Mouse (Mus musculus): Measurements from ENCODE around the gene Dio2. TPM values are rescaled to one million over a fixed set of nuclear protein-coding genes. Genes with fewer than 3 reads are reported as not detected.

Dio2 gene
- polyA plus RNA-seq (2015; fragmentation: Nextera tagmentation; extraction: Ambion mirVana) = 1.4 and 1.5 TPM in 2 replicates

GRCm38 (mm10) chr12:90738388-90739223 is at the start of gene Dio2:
Dio2 (minus strand) TSS chr12:90738438.
- H3K4me1 ChIP-seq (replicated peaks; ENCODE audit: control insufficient read depth, insufficient read depth, low read length) = peaks cover 13% of the 10 kb centered on the region
- no peak within 1 kb of the TSS for H3K27ac ChIP-seq (ENCODE audit: low read length)
- H3K9ac ChIP-seq (replicated peaks; ENCODE audit: low read depth, low read length) = no peak within 1 kb of the TSS
- peak within 1 kb of the TSS; percentile 47 for H3K4me2 ChIP-seq (ENCODE audit: low read length)
- 10% methylated on average over 10 of the region's 10 CpGs for WGBS
- peak within 1 kb of the TSS; percentile 27 for H3K4me3 ChIP-seq (replicated peaks; ENCODE audit: low read length)
- no peaks in the 10 kb centered on the region for H3K27me3 ChIP-seq (replicated peaks; ENCODE audit: control insufficient read depth, insufficient read depth, low read length)
- H3K9me3 ChIP-seq (ENCODE audit: control insufficient read depth, low read length) = no peaks in the 10 kb centered on the region
- H3K36me3 ChIP-seq (ENCODE audit: control insufficient read depth, insufficient read depth) = no peaks in the 10 kb centered on the region
- 0 out of 2 replicates have a peak, but pooled peaks have one; percentile 50 for ATAC-seq

- no peaks in the 10 kb centered on the region for H3K27me3 ChIP-seq (replicated peaks; ENCODE audit: control insufficient read depth, insufficient read depth, low read length)
- ATAC-seq = no peak
- no peak overlapping the region for H3K9ac ChIP-seq (replicated peaks; ENCODE audit: low read depth, low read length)
- H3K9me3 ChIP-seq (ENCODE audit: control insufficient read depth, low read length) = no peaks in the 10 kb centered on the region
- H3K4me2 ChIP-seq (ENCODE audit: low read length) = no peak overlapping the region
- no peaks in the 10 kb centered on the region for H3K36me3 ChIP-seq (ENCODE audit: control insufficient read depth, insufficient read depth)
- no peak overlapping the region for H3K4me3 ChIP-seq (replicated peaks; ENCODE audit: low read length)
- H3K4me1 ChIP-seq (replicated peaks; ENCODE audit: control insufficient read depth, insufficient read depth, low read length) = no peaks in the 10 kb centered on the region
- 83% methylated on average over 4 of the region's 4 CpGs for WGBS
- no peak overlapping the region for H3K27ac ChIP-seq (ENCODE audit: low read length)
Measured at GRCm38 (mm10) chr12:90781438-90781837, 43.2 kb upstream of the Dio2 start.

DNA sequence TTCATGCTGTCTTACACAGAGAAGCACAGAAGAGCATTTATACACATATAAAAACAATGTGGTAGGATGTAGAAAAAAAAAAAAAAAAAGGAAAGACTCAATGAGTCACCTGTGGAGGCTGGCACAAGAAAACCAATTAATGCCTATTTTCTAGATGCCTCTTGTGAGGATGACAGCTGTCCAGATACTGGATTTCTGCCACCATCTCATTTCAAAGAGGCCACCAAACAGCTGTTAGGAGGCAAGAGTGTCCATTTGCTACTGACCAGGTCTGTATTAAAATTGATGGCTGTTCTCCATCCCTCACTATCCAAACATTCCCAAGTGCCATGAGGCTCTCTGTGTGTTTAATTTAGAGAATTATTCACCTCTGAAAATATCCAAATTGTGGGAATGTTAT is 6.5 kb upstream of the Dio2 start:
- H3K4me2 ChIP-seq (ENCODE audit: low read length) = no peak overlapping the region
- H3K36me3 ChIP-seq (ENCODE audit: control insufficient read depth, insufficient read depth) = no peaks in the 10 kb centered on the region
- H3K9me3 ChIP-seq (ENCODE audit: control insufficient read depth, low read length) = no peaks in the 10 kb centered on the region
- no peak overlapping the region for H3K4me3 ChIP-seq (replicated peaks; ENCODE audit: low read length)
- no peak overlapping the region for H3K27ac ChIP-seq (ENCODE audit: low read length)
- H3K27me3 ChIP-seq (replicated peaks; ENCODE audit: control insufficient read depth, insufficient read depth, low read length) = no peaks in the 10 kb centered on the region
- H3K4me1 ChIP-seq (replicated peaks; ENCODE audit: control insufficient read depth, insufficient read depth, low read length) = no peaks in the 10 kb centered on the region
- ATAC-seq = no peak
- H3K9ac ChIP-seq (replicated peaks; ENCODE audit: low read depth, low read length) = no peak overlapping the region

- Histone ChIP-seq H3K27ac (ENCODE audit: low read length) (no peak overlapping the region), H3K36me3 (ENCODE audit: control insufficient read depth, insufficient read depth) (no peaks in the 10 kb centered on the region), H3K9me3 (ENCODE audit: control insufficient read depth, low read length) (no peaks in the 10 kb centered on the region), H3K9ac (replicated peaks; ENCODE audit: low read depth, low read length) (no peak overlapping the region), H3K27me3 (replicated peaks; ENCODE audit: control insufficient read depth, insufficient read depth, low read length) (no peaks in the 10 kb centered on the region), H3K4me3 (replicated peaks; ENCODE audit: low read length) (no peak overlapping the region), H3K4me1 (replicated peaks; ENCODE audit: control insufficient read depth, insufficient read depth, low read length) (0 out of 2 replicates have a peak, but pooled peaks cover 2% of the 10 kb centered on the region), H3K4me2 (ENCODE audit: low read length) (no peak overlapping the region)
- WGBS = 43% methylated on average over 3 of the region's 3 CpGs
- ATAC-seq = no peak
Measured at GRCm38 (mm10) chr12:90743633-90744032, 5.4 kb upstream of the Dio2 start.

DNA sequence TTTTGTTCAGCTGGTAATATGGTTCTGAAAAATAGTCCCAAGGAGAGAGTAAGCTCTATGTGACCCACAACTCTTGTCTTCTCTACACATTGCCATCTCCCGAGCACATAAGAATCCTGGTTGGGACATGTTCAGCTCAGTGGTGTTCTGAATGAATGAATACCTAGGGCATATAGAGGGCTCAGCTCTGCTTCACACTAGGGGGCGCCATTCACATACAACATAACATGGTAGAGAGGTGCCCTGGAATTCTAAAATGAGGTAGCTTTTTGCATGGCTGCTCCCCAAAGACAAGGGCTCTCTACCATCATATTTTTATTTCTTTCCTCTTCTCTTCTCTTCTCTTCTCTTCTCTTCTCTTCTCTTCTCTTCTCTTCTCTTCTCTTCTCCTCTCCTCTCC is 2.2 kb upstream of the Dio2 start:
- 46% methylated on average over 2 of the region's 2 CpGs for WGBS
- Histone ChIP-seq H3K36me3 (ENCODE audit: control insufficient read depth, insufficient read depth) (no peaks in the 10 kb centered on the region), H3K27ac (ENCODE audit: low read length) (no peak overlapping the region)

DNA sequence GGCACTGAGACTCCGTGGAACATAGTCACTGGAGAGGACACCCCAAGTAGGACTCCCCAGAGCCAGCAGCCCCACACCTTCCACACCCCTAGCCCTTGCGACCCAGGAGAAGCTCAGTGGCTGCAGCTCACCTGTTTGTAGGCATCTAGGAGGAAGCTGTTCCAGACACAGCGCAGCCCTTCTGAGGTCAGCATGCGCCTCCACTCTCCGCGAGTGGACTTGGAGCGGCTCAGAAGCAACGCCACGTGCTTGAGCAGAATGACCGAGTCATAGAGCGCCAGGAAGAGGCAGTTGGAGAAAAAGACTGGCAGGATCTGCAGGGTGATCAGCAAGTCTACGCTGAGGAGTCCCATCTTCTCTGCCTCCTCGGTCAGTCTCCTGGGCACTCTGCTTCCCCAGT is 306 bp downstream of the Dio2 start:
- 0 out of 2 replicates have a peak, but pooled peaks have one; percentile 23 for ATAC-seq
- Histone ChIP-seq H3K4me2 (ENCODE audit: low read length) (peak overlapping the region; percentile 47), H3K27ac (ENCODE audit: low read length) (no peak overlapping the region), H3K36me3 (ENCODE audit: control insufficient read depth, insufficient read depth) (no peaks in the 10 kb centered on the region), H3K27me3 (replicated peaks; ENCODE audit: control insufficient read depth, insufficient read depth, low read length) (no peaks in the 10 kb centered on the region), H3K9ac (replicated peaks; ENCODE audit: low read depth, low read length) (no peak overlapping the region), H3K9me3 (ENCODE audit: control insufficient read depth, low read length) (no peaks in the 10 kb centered on the region), H3K4me3 (replicated peaks; ENCODE audit: low read length) (no peak overlapping the region), H3K4me1 (replicated peaks; ENCODE audit: control insufficient read depth, insufficient read depth, low read length) (peaks cover 14% of the 10 kb centered on the region)
- 85% methylated on average over 13 of the region's 13 CpGs for WGBS

More for the DNA sequence above, 2.2 kb upstream of the Dio2 start:
- Histone ChIP-seq H3K27me3 (replicated peaks; ENCODE audit: control insufficient read depth, insufficient read depth, low read length) (no peaks in the 10 kb centered on the region), H3K4me1 (replicated peaks; ENCODE audit: control insufficient read depth, insufficient read depth, low read length) (peaks cover 8% of the 10 kb centered on the region; the same call in 1 of the 2 replicates), H3K4me3 (replicated peaks; ENCODE audit: low read length) (no peak overlapping the region), H3K9me3 (ENCODE audit: control insufficient read depth, low read length) (no peaks in the 10 kb centered on the region), H3K4me2 (ENCODE audit: low read length) (no peak overlapping the region), H3K9ac (replicated peaks; ENCODE audit: low read depth, low read length) (no peak overlapping the region)
- ATAC-seq = peak; percentile 76

- no peak for ATAC-seq
- no peak overlapping the region for H3K4me2 ChIP-seq (ENCODE audit: low read length)
- H3K36me3 ChIP-seq (ENCODE audit: control insufficient read depth, insufficient read depth) = no peaks in the 10 kb centered on the region
- peaks cover 14% of the 10 kb centered on the region for H3K4me1 ChIP-seq (replicated peaks; ENCODE audit: control insufficient read depth, insufficient read depth, low read length)
- 83% methylated on average over 6 of the region's 6 CpGs for WGBS
- H3K4me3 ChIP-seq (replicated peaks; ENCODE audit: low read length) = no peak overlapping the region
- no peaks in the 10 kb centered on the region for H3K27me3 ChIP-seq (replicated peaks; ENCODE audit: control insufficient read depth, insufficient read depth, low read length)
- H3K9me3 ChIP-seq (ENCODE audit: control insufficient read depth, low read length) = no peaks in the 10 kb centered on the region
- no peak overlapping the region for H3K27ac ChIP-seq (ENCODE audit: low read length)
- H3K9ac ChIP-seq (replicated peaks; ENCODE audit: low read depth, low read length) = no peak overlapping the region
Measured at GRCm38 (mm10) chr12:90735447-90735846, 2.8 kb downstream of the Dio2 start.

DNA sequence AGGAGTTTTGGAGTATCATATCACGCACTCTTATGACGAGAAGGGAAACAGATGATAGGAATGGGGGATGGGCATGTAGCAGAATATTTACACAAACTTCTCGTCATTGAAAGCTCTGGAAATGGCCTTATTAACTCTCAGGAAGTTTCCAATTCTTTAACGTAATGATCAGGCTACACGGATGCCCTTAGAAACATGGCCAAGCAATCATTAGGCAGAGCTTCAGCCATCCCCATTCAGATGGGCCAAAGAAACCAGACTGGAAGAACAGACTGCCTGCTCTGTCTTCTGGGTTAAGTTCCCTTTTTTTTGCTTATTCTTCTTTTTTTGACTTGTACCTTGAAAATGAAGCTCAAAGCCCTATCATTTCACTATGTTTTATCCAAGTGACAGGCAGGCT is 3.7 kb downstream of the Dio2 start:
- no peak overlapping the region for H3K27ac ChIP-seq (ENCODE audit: low read length)
- peaks cover 14% of the 10 kb centered on the region for H3K4me1 ChIP-seq (replicated peaks; ENCODE audit: control insufficient read depth, insufficient read depth, low read length)
- no peak overlapping the region for H3K4me3 ChIP-seq (replicated peaks; ENCODE audit: low read length)
- no peaks in the 10 kb centered on the region for H3K27me3 ChIP-seq (replicated peaks; ENCODE audit: control insufficient read depth, insufficient read depth, low read length)
- peak; percentile 58; the same call in 1 of the 2 replicates for ATAC-seq
- 49% methylated on average over 5 of the region's 5 CpGs for WGBS
- no peak overlapping the region for H3K9ac ChIP-seq (replicated peaks; ENCODE audit: low read depth, low read length)
- no peak overlapping the region for H3K4me2 ChIP-seq (ENCODE audit: low read length)
- no peaks in the 10 kb centered on the region for H3K36me3 ChIP-seq (ENCODE audit: control insufficient read depth, insufficient read depth)
- no peaks in the 10 kb centered on the region for H3K9me3 ChIP-seq (ENCODE audit: control insufficient read depth, low read length)

GRCm38 (mm10) chr12:90733721-90734120 is 4.5 kb downstream of the Dio2 start:
- H3K27me3 ChIP-seq (replicated peaks; ENCODE audit: control insufficient read depth, insufficient read depth, low read length) = no peaks in the 10 kb centered on the region
- H3K36me3 ChIP-seq (ENCODE audit: control insufficient read depth, insufficient read depth) = no peaks in the 10 kb centered on the region
- no peak overlapping the region for H3K4me2 ChIP-seq (ENCODE audit: low read length)
- H3K9ac ChIP-seq (replicated peaks; ENCODE audit: low read depth, low read length) = no peak overlapping the region
- H3K9me3 ChIP-seq (ENCODE audit: control insufficient read depth, low read length) = no peaks in the 10 kb centered on the region
- WGBS = 35% methylated on average over 6 of the region's 6 CpGs
- ATAC-seq = no peak
- H3K27ac ChIP-seq (ENCODE audit: low read length) = no peak overlapping the region
- H3K4me3 ChIP-seq (replicated peaks; ENCODE audit: low read length) = no peak overlapping the region
- H3K4me1 ChIP-seq (replicated peaks; ENCODE audit: control insufficient read depth, insufficient read depth, low read length) = peaks cover 12% of the 10 kb centered on the region
